Mouse (Mus musculus) lung, adult 2 months (tissue): ENCODE data around the gene Mrpl48.

Source experiments
- CTCF ChIP-seq: fragments of 200-500 bp; IDR thresholded peaks from 2 replicates; pipeline ENCODE4 v1.5.1; 2011; ENCODE audit warnings: mild to moderate bottlenecking, low read length, control low read depth; ENCODE audit not compliant: insufficient read depth
- POLR2A ChIP-seq: fragments of 200-500 bp; IDR thresholded peaks from 2 replicates; pipeline ENCODE4 v1.6.1; 2011; ENCODE audit warnings: low read depth, mild to moderate bottlenecking, control low read depth, low read length, borderline replicate concordance; ENCODE audit errors: extremely low read depth

- TF ChIP-seq CTCF (no peak), POLR2A (no peak)
Measured at GRCm38 (mm10) chr7:100590504-100590844, 17.6 kb downstream of the Mrpl48 start.
